Mouse (Mus musculus) embryonic facial prominence, embryonic 11.5 days (tissue): ENCODE data around the gene Krt31. TPM values are rescaled to one million over a fixed set of nuclear protein-coding genes. Genes with fewer than 3 reads are reported as not detected.

ENCODE experiments used
- ATAC-seq: fragments of 200-750 bp; cut with Nextera tagmentation; replicated peaks from 2 replicates; pipeline ENCODE4 v1.8.0; 2017; ENCODE audit warnings: low read depth; ENCODE audit not compliant: insufficient number of reproducible peaks, low FRiP score, low TSS enrichment
- DNase-seq: peaks from one replicate; pipeline ENCODE4 v3.0.0-alpha.2; 2015; ENCODE audit warnings: low spot score
- H3K27ac ChIP-seq: fragments of 300-500 bp; sonication (generic); replicated peaks from 2 replicates; pipeline ENCODE4 v1.5.1; 2014; ENCODE audit warnings: mild to moderate bottlenecking, low read depth, low read length, control low read depth
- H3K27me3 ChIP-seq: fragments of 300-500 bp; sonication (generic); 2 replicates; pipeline ENCODE4 v1.6.1; 2014; ENCODE audit warnings: mild to moderate bottlenecking, low read length, moderate library complexity, mixed read lengths; ENCODE audit not compliant: control insufficient read depth, insufficient read depth
- H3K36me3 ChIP-seq: fragments of 300-500 bp; sonication (generic); replicated peaks from 2 replicates; pipeline ENCODE4 v1.6.1; 2014; ENCODE audit warnings: low read depth, mild to moderate bottlenecking, low read length, moderate library complexity, mixed read lengths; ENCODE audit not compliant: control insufficient read depth, insufficient read depth
- H3K4me1 ChIP-seq: fragments of 300-500 bp; sonication (generic); 2 replicates; pipeline ENCODE4 v1.6.1; 2014; ENCODE audit warnings: low read length, mixed read lengths; ENCODE audit not compliant: control insufficient read depth, insufficient read depth
- H3K4me2 ChIP-seq: fragments of 300-500 bp; sonication (generic); 2 replicates; pipeline ENCODE4 v1.6.1; 2014; ENCODE audit warnings: low read depth, mild to moderate bottlenecking, control low read depth, low read length, moderate library complexity
- H3K4me3 ChIP-seq: fragments of 300-500 bp; sonication (generic); 2 replicates; pipeline ENCODE4 v1.5.1; 2014; ENCODE audit warnings: low read depth, low read length, control low read depth
- H3K9ac ChIP-seq: fragments of 300-500 bp; sonication (generic); replicated peaks from 2 replicates; pipeline ENCODE4 v1.6.1; 2014; ENCODE audit warnings: mild to moderate bottlenecking, control low read depth, low read length
- H3K9me3 ChIP-seq: fragments of 300-500 bp; sonication (generic); replicated peaks from 2 replicates; pipeline ENCODE4 v1.6.1; 2016; ENCODE audit warnings: mild to moderate bottlenecking, low read length, inconsistent platforms, mixed read lengths; ENCODE audit not compliant: control insufficient read depth
- WGBS: fragments of 180-500 bp; shearing (Covaris S2); extraction: QIAGEN DNeasy Blood & Tissue Kit; methylation state at CpG from one replicate; pipeline ENCODE4 v1.1.7; 2014; 5-methylcytosine and 5-hydroxymethylcytosine counted together
- polyA plus RNA-seq: library from polyadenylated mRNA; unstranded; fragments of >200 nt; fragmentation: Nextera tagmentation; extraction: Ambion mirVana; gene quantifications from 2 replicates; pipeline ENCODE4 v1.2.1, GENCODE M21; 2014

Krt31 gene
- polyA plus RNA-seq, 1 experiment from 2014 or later, result not detected

- no peak for ATAC-seq
- 81% methylated on average over 12 of the region's 12 CpGs for WGBS
- Histone ChIP-seq H3K27ac (no peak overlapping the region), H3K36me3 (no peaks in the 10 kb centered on the region), H3K4me2 (no peak overlapping the region), H3K4me3 (no peak overlapping the region), H3K9ac (no peak overlapping the region), H3K27me3 (no peaks in the 10 kb centered on the region), H3K9me3 (no peaks in the 10 kb centered on the region), H3K4me1 (no peaks in the 10 kb centered on the region)
- no peak for DNase-seq
Measured at GRCm38 (mm10) chr11:100066236-100067010, 16.1 kb upstream of the Krt31 start.

GRCm38 (mm10) chr11:100058875-100059274 is 8.5 kb upstream of the Krt31 start:
- ATAC-seq, result no peak
- no peak overlapping the region for H3K27ac ChIP-seq
- H3K4me3 ChIP-seq, result no peak overlapping the region
- no peak overlapping the region for H3K4me2 ChIP-seq
- H3K27me3 ChIP-seq, result no peaks in the 10 kb centered on the region
- no peak overlapping the region for H3K9ac ChIP-seq
- H3K36me3 ChIP-seq, result no peaks in the 10 kb centered on the region
- WGBS, result 70% methylated on average over 8 of the region's 8 CpGs
- H3K9me3 ChIP-seq, result no peaks in the 10 kb centered on the region
- H3K4me1 ChIP-seq, result no peaks in the 10 kb centered on the region
- DNase-seq, result peak; percentile 27

- no peaks in the 10 kb centered on the region for H3K36me3 ChIP-seq
- no peaks in the 10 kb centered on the region for H3K4me1 ChIP-seq
- H3K27ac ChIP-seq, result no peak overlapping the region
- WGBS, result 78% methylated on average over 9 of the region's 9 CpGs
- H3K9ac ChIP-seq, result no peak overlapping the region
- no peak overlapping the region for H3K4me2 ChIP-seq
- no peak for ATAC-seq
- H3K9me3 ChIP-seq, result no peaks in the 10 kb centered on the region
- H3K27me3 ChIP-seq, result no peaks in the 10 kb centered on the region
- no peak for DNase-seq
- no peak overlapping the region for H3K4me3 ChIP-seq
Measured at GRCm38 (mm10) chr11:100055686-100056655, 5.6 kb upstream of the Krt31 start.

- no peaks in the 10 kb centered on the region for H3K4me1 ChIP-seq
- WGBS, result 86% methylated on average over 2 of the region's 2 CpGs
Measured at GRCm38 (mm10) chr11:100047193-100047592, 3.2 kb downstream of the Krt31 start.

GRCm38 (mm10) chr11:100046303-100046866 is 4.0 kb downstream of the Krt31 start:
- Histone ChIP-seq H3K4me3 (no peak overlapping the region), H3K27me3 (no peaks in the 10 kb centered on the region), H3K9ac (no peak overlapping the region), H3K36me3 (no peaks in the 10 kb centered on the region), H3K4me2 (no peak overlapping the region), H3K4me1 (no peaks in the 10 kb centered on the region), H3K9me3 (no peaks in the 10 kb centered on the region), H3K27ac (no peak overlapping the region)
- DNase-seq (no peak), ATAC-seq (no peak)
- WGBS, result 84% methylated on average over 6 of the region's 6 CpGs

More at GRCm38 (mm10) chr11:100047193-100047592, 3.2 kb downstream of the Krt31 start:
- Histone ChIP-seq H3K36me3 (no peaks in the 10 kb centered on the region), H3K9ac (no peak overlapping the region), H3K9me3 (no peaks in the 10 kb centered on the region), H3K4me2 (no peak overlapping the region), H3K27ac (no peak overlapping the region), H3K4me3 (no peak overlapping the region), H3K27me3 (no peaks in the 10 kb centered on the region)
- no peak for DNase-seq
- no peak for ATAC-seq

- no peak for ATAC-seq
- WGBS, result 84% methylated on average over 6 of the region's 6 CpGs
Measured at GRCm38 (mm10) chr11:100041454-100041853, 8.9 kb downstream of the Krt31 start, which contains the start of gene Krt34. TSS of gene Krt34 (minus strand) at chr11:100041554.

GRCm38 (mm10) chr11:100029768-100030167 is 20.6 kb downstream of the Krt31 start, which contains the start of gene Krt33b:
TSS of gene Krt33b (minus strand) at chr11:100029868.
- ATAC-seq (no peak), DNase-seq (no peak)
- 87% methylated on average over 6 of the region's 6 CpGs for WGBS
- H3K9me3 ChIP-seq, result no peaks in the 10 kb centered on the region
- H3K4me3 ChIP-seq, result no peak within 1 kb of the TSS
- H3K4me1 ChIP-seq, result no peaks in the 10 kb centered on the region
- no peak within 1 kb of the TSS for H3K9ac ChIP-seq
- H3K27me3 ChIP-seq, result no peaks in the 10 kb centered on the region
- no peak within 1 kb of the TSS for H3K4me2 ChIP-seq
- no peaks in the 10 kb centered on the region for H3K36me3 ChIP-seq
- H3K27ac ChIP-seq, result no peak within 1 kb of the TSS

More at GRCm38 (mm10) chr11:100041454-100041853, 8.9 kb downstream of the Krt31 start, which contains the start of gene Krt34:
- no peaks in the 10 kb centered on the region for H3K27me3 ChIP-seq
- H3K36me3 ChIP-seq, result no peaks in the 10 kb centered on the region
- H3K27ac ChIP-seq, result no peak within 1 kb of the TSS
- DNase-seq, result no peak
- H3K9me3 ChIP-seq, result no peaks in the 10 kb centered on the region
- H3K4me2 ChIP-seq, result no peak within 1 kb of the TSS
- no peak within 1 kb of the TSS for H3K9ac ChIP-seq
- H3K4me1 ChIP-seq, result no peaks in the 10 kb centered on the region
- no peak within 1 kb of the TSS for H3K4me3 ChIP-seq
